Mouse (Mus musculus) heart, adult 2 months (tissue): ENCODE measurements at regions not wholly inside any gene's neighbourhood (a gene's known extent, or its start where the extent isn't known, plus 50 kb on each side); places are given as distances from the start of the nearest gene placed in this dataset.

Experiments
- DNase-seq, 2 experiments: peaks; one replicate each; pipeline ENCODE4 v3.0.0; 2021
- H3K27ac ChIP-seq: fragments of 200-600 bp; 2 replicates; pipeline ENCODE4 v1.8.1; 2022
- H3K27me3 ChIP-seq: fragments of 200-500 bp; 2 replicates; pipeline ENCODE4 v1.6.1; 2012; ENCODE audit warnings: mild to moderate bottlenecking, low read length, inconsistent platforms, mixed read lengths; ENCODE audit not compliant: control insufficient read depth, insufficient read depth
- H3K36me3 ChIP-seq: fragments of 200-500 bp; 2 replicates; pipeline ENCODE4 v1.6.1; 2012; ENCODE audit warnings: low read length, inconsistent platforms; ENCODE audit not compliant: control insufficient read depth, insufficient read depth
- H3K4me1 ChIP-seq: fragments of 200-500 bp; 2 replicates; pipeline ENCODE4 v1.6.1; 2011; ENCODE audit warnings: low read length; ENCODE audit not compliant: control insufficient read depth, insufficient read depth
- H3K4me3 ChIP-seq: fragments of 200-600 bp; 2 replicates; pipeline ENCODE4 v1.8.1; 2022
- H3K79me2 ChIP-seq: fragments of 200-500 bp; replicated peaks from 2 replicates; pipeline ENCODE4 v1.6.1; 2012; ENCODE audit warnings: mild to moderate bottlenecking, inconsistent platforms, low read length, moderate library complexity, mixed read lengths; ENCODE audit not compliant: control insufficient read depth, insufficient read depth
- H3K9ac ChIP-seq: fragments of 200-500 bp; 2 replicates; pipeline ENCODE4 v1.6.1; 2012; ENCODE audit warnings: low read depth, mild to moderate bottlenecking, control low read depth, inconsistent platforms, low read length, mixed read lengths
- CTCF ChIP-seq: fragments of 200-600 bp; IDR thresholded peaks from 2 replicates; pipeline ENCODE4 v1.8.1; 2022; ENCODE audit warnings: antibody characterized with exemption, mild to moderate bottlenecking, moderate library complexity
- EP300 ChIP-seq: fragments of 200-500 bp; IDR thresholded peaks from 2 replicates; pipeline ENCODE4 v1.6.1; 2011; ENCODE audit warnings: low read depth, low read length, control low read depth; ENCODE audit not compliant: insufficient read depth
- POLR2A ChIP-seq: fragments of 200-500 bp; IDR thresholded peaks from 2 replicates; pipeline ENCODE4 v1.6.1; 2011; ENCODE audit warnings: mild to moderate bottlenecking, low read depth, low read length, control low read depth; ENCODE audit not compliant: insufficient read depth
- WGBS: fragments of 180-500 bp; shearing (Covaris S2); methylation state at CpG from one replicate; pipeline ENCODE4 v1.1.7; 2018; 5-methylcytosine and 5-hydroxymethylcytosine counted together
- intact Hi-C: fragments of 180-260 bp; cut with DNase I; formaldehyde crosslinking; loops from one replicate; pipeline ENCODE4 v1.15.1; 2025
- microRNA-seq, 2 experiments: library from miRNA; unstranded; fragments of <30 nt; microRNA quantifications; one replicate each; pipeline ENCODE4 v1.2.0; 2021

GRCm38 (mm10) chr7:77786801-77787200 lies 951.0 kb downstream of the Ntrk3 start:
- H3K27ac ChIP-seq = no peak overlapping the region
- H3K79me2 ChIP-seq = no peaks in the 10 kb centered on the region
- H3K4me1 ChIP-seq = no peaks in the 10 kb centered on the region
- no peak overlapping the region for H3K4me3 ChIP-seq
- H3K27me3 ChIP-seq = no peaks in the 10 kb centered on the region
- H3K36me3 ChIP-seq = no peaks in the 10 kb centered on the region
- 51% methylated on average over 2 of the region's 2 CpGs for WGBS
- H3K9ac ChIP-seq = no peak overlapping the region
- intact Hi-C loops = no loop called here
- DNase-seq = no peak
- TF ChIP-seq POLR2A (no peak), CTCF (no peak), EP300 (no peak)

GRCm38 (mm10) chr7:77771711-77772449 lies 965.9 kb downstream of the Ntrk3 start:
- no peaks in the 10 kb centered on the region for H3K4me1 ChIP-seq
- peak in 1 of 2 experiments; percentile 8 for DNase-seq
- no peaks in the 10 kb centered on the region for H3K79me2 ChIP-seq
- H3K27me3 ChIP-seq = no peaks in the 10 kb centered on the region
- TF ChIP-seq CTCF (no peak), POLR2A (no peak), EP300 (no peak)
- no peak overlapping the region for H3K4me3 ChIP-seq
- no peak overlapping the region for H3K9ac ChIP-seq
- H3K36me3 ChIP-seq = no peaks in the 10 kb centered on the region
- no peak overlapping the region for H3K27ac ChIP-seq
- intact Hi-C loops = no loop called here
- WGBS = 40% methylated on average over 11 of the region's 11 CpGs

GRCm38 (mm10) chr7:77738996-77739765 lies 998.6 kb downstream of the Ntrk3 start:
- Histone ChIP-seq H3K27me3 (no peaks in the 10 kb centered on the region), H3K79me2 (no peaks in the 10 kb centered on the region), H3K27ac (no peak overlapping the region), H3K36me3 (no peaks in the 10 kb centered on the region), H3K4me1 (no peaks in the 10 kb centered on the region), H3K9ac (no peak overlapping the region), H3K4me3 (no peak overlapping the region)
- DNase-seq = no peak
- intact Hi-C loops = no loop called here
- 60% methylated on average over 4 of the region's 4 CpGs for WGBS
- TF ChIP-seq EP300 (no peak), CTCF (no peak), POLR2A (no peak)

Small RNA genes in the stretch of these regions (microRNA-seq; reads per million reads assigned to microRNA genes)
- 0 reads per million in 2 experiments for gene Gm44358
